Mouse (Mus musculus) megakaryocyte, embryonic 14.5 days (primary cell): Measurements from ENCODE around the gene Asna1. TPM values are rescaled to one million over a fixed set of nuclear protein-coding genes. Genes with fewer than 3 reads are reported as not detected.

Experiments
- H3K27me3 ChIP-seq: replicated peaks from 2 replicates; pipeline ENCODE3; 2012; ENCODE audit warnings: inconsistent platforms
- H3K36me3 ChIP-seq: replicated peaks from 2 replicates; pipeline ENCODE3; 2012; ENCODE audit warnings: low read length, inconsistent platforms, mixed read lengths
- H3K4me1 ChIP-seq: 2 replicates; pipeline ENCODE4 v1.6.1; 2012; ENCODE audit warnings: inconsistent platforms
- H3K4me3 ChIP-seq: replicated peaks from 2 replicates; pipeline ENCODE3; 2012; ENCODE audit warnings: moderate library complexity, mild to moderate bottlenecking, inconsistent platforms
- H3K9me3 ChIP-seq: 2 replicates; pipeline ENCODE4 v1.6.1; 2012; ENCODE audit warnings: inconsistent platforms
- FLI1 ChIP-seq: IDR thresholded peaks from 2 replicates; pipeline ENCODE4 v1.6.1; 2012; ENCODE audit warnings: low read length, inconsistent platforms, mixed read lengths
- GATA1 ChIP-seq: IDR thresholded peaks from 3 replicates; pipeline ENCODE4 v1.6.1; 2012; ENCODE audit warnings: mixed read lengths, low read length, inconsistent platforms, borderline replicate concordance
- polyA plus RNA-seq: library from polyadenylated mRNA; stranded (reverse); fragments of >175 nt; gene quantifications from 2 replicates; pipeline ENCODE4 v1.2.3, GENCODE M21; 2012; ENCODE audit warnings: low replicate concordance; ENCODE audit not compliant: insufficient read depth

Gene Asna1
- 103 and 181 TPM in 2 replicates for polyA plus RNA-seq

- Histone ChIP-seq H3K36me3 (peaks cover 56% of the 10 kb centered on the region), H3K4me1 (peaks cover 46% of the 10 kb centered on the region), H3K9me3 (no peaks in the 10 kb centered on the region), H3K4me3 (peak within 1 kb of the TSS; percentile 97), H3K27me3 (no peaks in the 10 kb centered on the region)
- no peak for TF ChIP-seq GATA1
- no peak for TF ChIP-seq FLI1
These were observed at the start of gene Asna1 for GRCm38 (mm10) chr8:85025098-85025932. Asna1 (minus strand) TSS chr8:85025281.

- Histone ChIP-seq H3K4me1 (peaks cover 54% of the 10 kb centered on the region), H3K36me3 (peaks cover 66% of the 10 kb centered on the region), H3K9me3 (no peaks in the 10 kb centered on the region), H3K4me3 (no peak overlapping the region), H3K27me3 (no peaks in the 10 kb centered on the region)
- TF ChIP-seq GATA1, result no peak
- no peak for TF ChIP-seq FLI1
These were observed 49.5 kb upstream of the Asna1 start for GRCm38 (mm10) chr8:85074617-85075016.

- Histone ChIP-seq H3K36me3 (peaks cover 63% of the 10 kb centered on the region), H3K4me3 (peak overlapping the region; percentile 55), H3K9me3 (no peaks in the 10 kb centered on the region), H3K27me3 (no peaks in the 10 kb centered on the region), H3K4me1 (peaks cover 49% of the 10 kb centered on the region)
- TF ChIP-seq GATA1, result no peak
These were observed 49.1 kb upstream of the Asna1 start for GRCm38 (mm10) chr8:85074167-85074566.

GRCm38 (mm10) chr8:85073041-85073612, 48.0 kb upstream of the Asna1 start:
- H3K9me3 ChIP-seq, result no peaks in the 10 kb centered on the region
- H3K36me3 ChIP-seq, result peaks cover 61% of the 10 kb centered on the region
- peaks cover 39% of the 10 kb centered on the region for H3K4me1 ChIP-seq
- peak overlapping the region; percentile 65 for H3K4me3 ChIP-seq
- TF ChIP-seq FLI1, result no peak
- no peak for TF ChIP-seq GATA1
- no peaks in the 10 kb centered on the region for H3K27me3 ChIP-seq

- H3K9me3 ChIP-seq, result no peaks in the 10 kb centered on the region
- no peaks in the 10 kb centered on the region for H3K27me3 ChIP-seq
- no peak for TF ChIP-seq GATA1
- no peak for TF ChIP-seq FLI1
- H3K4me1 ChIP-seq, result peaks cover 38% of the 10 kb centered on the region
- H3K4me3 ChIP-seq, result peak overlapping the region; percentile 99
- peaks cover 62% of the 10 kb centered on the region for H3K36me3 ChIP-seq
These were observed 47.4 kb upstream of the Asna1 start for GRCm38 (mm10) chr8:85072364-85072929.

GRCm38 (mm10) chr8:85071514-85072281, 46.6 kb upstream of the Asna1 start, which contains the start of gene Dhps:
Dhps (plus strand) TSS chr8:85071757.
- peaks cover 38% of the 10 kb centered on the region for H3K4me1 ChIP-seq
- H3K4me3 ChIP-seq, result peak within 1 kb of the TSS; percentile 99
- no peaks in the 10 kb centered on the region for H3K9me3 ChIP-seq
- H3K27me3 ChIP-seq, result no peaks in the 10 kb centered on the region
- H3K36me3 ChIP-seq, result peaks cover 66% of the 10 kb centered on the region
- peak; percentile 64; the same call in 1 of the 2 replicates for TF ChIP-seq FLI1
- TF ChIP-seq GATA1, result no peak

- no peaks in the 10 kb centered on the region for H3K9me3 ChIP-seq
- TF ChIP-seq GATA1 (no peak), FLI1 (no peak)
- H3K4me1 ChIP-seq, result peaks cover 32% of the 10 kb centered on the region
- peak overlapping the region; percentile 99 for H3K4me3 ChIP-seq
- H3K36me3 ChIP-seq, result peaks cover 66% of the 10 kb centered on the region
- H3K27me3 ChIP-seq, result no peaks in the 10 kb centered on the region
These were observed 46.0 kb upstream of the Asna1 start for GRCm38 (mm10) chr8:85071041-85071440.

GRCm38 (mm10) chr8:85067982-85068381, 42.9 kb upstream of the Asna1 start, which contains the start of gene Gm5741:
Gm5741 (minus strand) TSS chr8:85067982.
- Histone ChIP-seq H3K36me3 (peaks cover 52% of the 10 kb centered on the region), H3K4me3 (no peak within 1 kb of the TSS), H3K9me3 (no peaks in the 10 kb centered on the region), H3K4me1 (peaks cover 22% of the 10 kb centered on the region), H3K27me3 (no peaks in the 10 kb centered on the region)
- TF ChIP-seq FLI1 (no peak), GATA1 (no peak)

- Histone ChIP-seq H3K4me1 (peaks cover 19% of the 10 kb centered on the region), H3K9me3 (no peaks in the 10 kb centered on the region), H3K36me3 (peaks cover 56% of the 10 kb centered on the region), H3K27me3 (no peaks in the 10 kb centered on the region), H3K4me3 (no peak overlapping the region)
- no peak for TF ChIP-seq FLI1
- no peak for TF ChIP-seq GATA1
These were observed 42.1 kb upstream of the Asna1 start for GRCm38 (mm10) chr8:85067155-85067554.

GRCm38 (mm10) chr8:85065213-85065612, 40.1 kb upstream of the Asna1 start:
- peaks cover 23% of the 10 kb centered on the region for H3K4me1 ChIP-seq
- H3K9me3 ChIP-seq, result no peaks in the 10 kb centered on the region
- peaks cover 4% of the 10 kb centered on the region for H3K27me3 ChIP-seq
- TF ChIP-seq GATA1 (no peak), FLI1 (no peak)
- no peak overlapping the region for H3K4me3 ChIP-seq
- H3K36me3 ChIP-seq, result peaks cover 58% of the 10 kb centered on the region
